Mouse (Mus musculus) spleen, adult 2 months (tissue): ENCODE results near the gene Olfr93.
"Not testable (repeated sequence)": the region's sequence is repeated elsewhere in the genome, so short reads cannot be mapped to it uniquely, and the experiment has no call there.

Experiments
- CTCF ChIP-seq: fragments of 200-500 bp; IDR thresholded peaks from 2 replicates; pipeline ENCODE4 v1.5.1; 2011; ENCODE audit warnings: mild to moderate bottlenecking, inconsistent platforms; ENCODE audit not compliant: insufficient read depth, insufficient read length, insufficient replicate concordance; ENCODE audit errors: extremely low read depth
- POLR2A ChIP-seq: fragments of 200-500 bp; IDR thresholded peaks from 2 replicates; pipeline ENCODE4 v1.6.1; 2011; ENCODE audit warnings: low read depth, low read length, inconsistent platforms

DNA sequence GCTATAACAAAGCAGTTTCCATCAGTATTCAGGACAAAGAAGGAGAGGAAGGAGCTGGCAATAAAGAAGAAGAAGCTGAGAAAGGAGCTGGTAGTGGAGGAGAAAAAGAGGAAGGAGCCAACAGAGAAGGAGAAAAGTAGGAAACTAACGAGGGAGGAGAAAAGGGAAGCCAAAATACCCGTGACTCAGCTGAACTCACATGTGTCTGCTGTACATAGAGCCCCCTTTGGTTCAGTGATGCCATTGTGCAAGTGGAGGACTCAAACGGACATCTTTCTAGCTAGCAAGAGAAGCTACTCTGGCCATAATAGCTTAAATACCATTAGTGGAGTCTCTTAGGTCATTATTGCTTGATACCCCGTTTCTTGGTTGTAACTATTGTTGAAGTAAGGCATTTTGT lies 29.9 kb downstream of the Olfr93 start:
- not testable (repeated sequence) for TF ChIP-seq CTCF, POLR2A
